Comparison of ENCODE assay signal across 15 mouse cellular contexts in the genomic region with DNA sequence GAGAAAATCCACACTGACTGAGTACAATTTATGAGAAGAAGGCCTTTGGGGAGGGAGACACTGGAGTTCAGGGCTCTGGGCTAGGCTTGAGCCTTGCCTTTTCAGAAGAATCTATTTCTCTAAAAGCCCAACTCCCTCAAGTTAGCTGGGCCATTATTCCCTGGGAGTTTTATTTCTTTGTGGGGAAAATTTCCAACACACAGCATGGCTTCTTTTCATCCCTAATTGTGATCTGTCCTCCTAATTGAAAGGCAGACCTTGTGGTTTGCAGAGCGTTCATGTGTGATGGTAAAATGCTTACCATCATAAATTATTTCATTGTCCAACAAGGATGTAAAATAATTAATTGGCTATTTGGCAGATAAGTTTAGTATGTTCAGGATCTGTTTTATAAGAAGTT.
"Had no signal": no experiment of that assay in that cellular context is flagged by ENCODE, and none has a peak within 500 bp of the region (broad histone marks: within the 10 kb centered on the region; RNA-seq: fewer than 3 reads in every experiment).

No protein-coding gene starts in this region.

- H3K27ac ChIP-seq: limb, embryonic 15.5 days; liver, embryonic 14.5 days; macrophage; midbrain, embryonic 12.5 days; midbrain, embryonic 15.5 days; neural tube, embryonic 12.5 days; neural tube, embryonic 15.5 days had no signal

- H3K4me2 ChIP-seq: limb, embryonic 15.5 days; liver, embryonic 11.5 days; lung, embryonic 14.5 days; midbrain, embryonic 12.5 days; midbrain, embryonic 15.5 days; neural tube, embryonic 12.5 days; neural tube, embryonic 15.5 days had no signal

- H3K27me3 ChIP-seq: limb, embryonic 15.5 days; midbrain, embryonic 12.5 days; midbrain, embryonic 15.5 days; neural tube, embryonic 12.5 days; neural tube, embryonic 15.5 days had no signal

- DNase-seq: kidney, adult 2 months; kidney, postnatal 4 days; liver, postnatal 0 days; lung, embryonic 14.5 days; thymus, adult 18-20 months; thymus, postnatal 36 days had no signal

- H3K36me3 ChIP-seq: limb, embryonic 15.5 days; midbrain, embryonic 12.5 days; midbrain, embryonic 15.5 days; neural tube, embryonic 12.5 days; neural tube, embryonic 15.5 days had no signal

- H3K9me3 ChIP-seq: limb, embryonic 15.5 days; midbrain, embryonic 12.5 days; midbrain, embryonic 15.5 days; neural tube, embryonic 12.5 days; neural tube, embryonic 15.5 days had no signal

- H3K9ac ChIP-seq: limb, embryonic 15.5 days; liver, embryonic 14.5 days; liver, postnatal 0 days; lung, embryonic 14.5 days; midbrain, embryonic 12.5 days; midbrain, embryonic 15.5 days; neural tube, embryonic 12.5 days; neural tube, embryonic 15.5 days had no signal

- H3K4me3 ChIP-seq: limb, embryonic 15.5 days; midbrain, embryonic 12.5 days; midbrain, embryonic 15.5 days; neural tube, embryonic 12.5 days; neural tube, embryonic 15.5 days had no signal

- H3K4me1 ChIP-seq: midbrain, embryonic 15.5 days; neural tube, embryonic 12.5 days; neural tube, embryonic 15.5 days had no signal

- ATAC-seq: liver, postnatal 0 days; lung, postnatal 0 days; midbrain, embryonic 15.5 days had no signal
